Mouse (Mus musculus) hindbrain, postnatal 0 days (tissue): ENCODE results near the gene Tfap2b. TPM values are rescaled to one million over a fixed set of nuclear protein-coding genes. Genes with fewer than 3 reads are reported as not detected.

Source experiments
- ATAC-seq: fragments of 200-750 bp; cut with Nextera tagmentation; 2 replicates; pipeline ENCODE4 v1.8.0; 2017; ENCODE audit warnings: mild to moderate bottlenecking, moderate TSS enrichment, moderate library complexity
- DNase-seq: peaks from one replicate; pipeline ENCODE4 v3.0.0-alpha.2; 2015; ENCODE audit warnings: low spot score
- H3K27ac ChIP-seq: fragments of 300-500 bp; sonication (generic); 2 replicates; pipeline ENCODE4 v1.5.1; 2014; ENCODE audit warnings: mild to moderate bottlenecking
- H3K27me3 ChIP-seq: fragments of 300-500 bp; sonication (generic); 2 replicates; pipeline ENCODE4 v1.6.1; 2014; ENCODE audit warnings: low read length, mixed read lengths; ENCODE audit not compliant: insufficient read depth
- H3K36me3 ChIP-seq: fragments of 300-500 bp; sonication (generic); 2 replicates; pipeline ENCODE4 v1.6.1; 2014; ENCODE audit warnings: low read length, mixed read lengths; ENCODE audit not compliant: insufficient read depth
- H3K4me1 ChIP-seq: fragments of 300-500 bp; sonication (generic); 2 replicates; pipeline ENCODE4 v1.6.1; 2014; ENCODE audit warnings: antibody characterized with exemption, low read length, mixed read lengths; ENCODE audit not compliant: insufficient read depth
- H3K4me2 ChIP-seq: fragments of 300-500 bp; sonication (generic); 2 replicates; pipeline ENCODE4 v1.6.1; 2014; ENCODE audit warnings: low read depth, mild to moderate bottlenecking, low read length, moderate library complexity, mixed read lengths
- H3K4me3 ChIP-seq: fragments of 300-500 bp; sonication (generic); 2 replicates; pipeline ENCODE4 v1.5.1; 2014; ENCODE audit warnings: low read length
- H3K9ac ChIP-seq: fragments of 300-500 bp; sonication (generic); replicated peaks from 2 replicates; pipeline ENCODE4 v1.6.1; 2014; ENCODE audit warnings: mild to moderate bottlenecking, low read length, moderate library complexity, mixed read lengths
- H3K9me3 ChIP-seq: fragments of 300-500 bp; sonication (generic); 2 replicates; pipeline ENCODE4 v1.6.1; 2016; ENCODE audit warnings: low read length, mixed read lengths
- CTCF ChIP-seq: IDR thresholded peaks from 2 replicates; pipeline ENCODE4 v1.5.1; 2016; ENCODE audit warnings: antibody characterized with exemption, control low read depth, low read depth
- WGBS: fragments of 180-500 bp; shearing (Covaris S2); extraction: QIAGEN DNeasy Blood & Tissue Kit; methylation state at CpG from one replicate; pipeline ENCODE4 v1.1.7; 2014; 5-methylcytosine and 5-hydroxymethylcytosine counted together
- polyA plus RNA-seq: library from polyadenylated mRNA; unstranded; fragments of >200 nt; fragmentation: Nextera tagmentation; extraction: Ambion mirVana; gene quantifications from 2 replicates; pipeline ENCODE4 v1.2.1, GENCODE M21; 2015
- total RNA-seq: library from RNA; depleted of rRNA; stranded (reverse); fragments of >200 nt; gene quantifications from 2 replicates; pipeline ENCODE4 v1.2.3, GENCODE M21; 2014

The Tfap2b gene
- total and polyA plus RNA-seq, 2 experiments from 2014 or later: 36.5 to 48.7 TPM

DNA sequence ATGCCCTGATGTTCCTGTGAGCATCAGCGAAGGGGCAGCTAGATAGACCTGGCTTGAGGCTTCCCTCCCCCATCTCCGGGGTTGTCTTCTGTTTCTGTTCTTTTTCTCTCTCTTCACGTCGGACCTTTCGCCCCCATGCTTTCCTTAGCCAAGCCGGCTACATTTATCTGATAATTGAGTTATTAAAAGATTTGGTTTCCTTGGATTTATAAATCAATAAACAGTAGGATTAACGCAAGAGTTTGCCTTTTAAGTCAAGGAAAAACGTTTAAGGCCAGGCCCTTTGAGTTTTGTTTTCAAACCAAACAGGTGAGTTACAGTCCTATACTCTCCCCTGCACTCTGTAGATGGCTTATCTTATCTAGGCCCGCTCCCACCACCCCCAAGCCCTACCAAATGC lies 28.3 kb downstream of the Tfap2b start:
- TF ChIP-seq CTCF: no peak
- H3K36me3 ChIP-seq: no peaks in the 10 kb centered on the region
- H3K9me3 ChIP-seq: no peaks in the 10 kb centered on the region
- no peaks in the 10 kb centered on the region for H3K4me1 ChIP-seq
- no peak overlapping the region for H3K4me2 ChIP-seq
- DNase-seq (no peak), ATAC-seq (no peak)
- H3K4me3 ChIP-seq: no peak overlapping the region
- H3K9ac ChIP-seq: no peak overlapping the region
- H3K27ac ChIP-seq: no peak overlapping the region
- 17% methylated on average over 9 of the region's 9 CpGs for whole genome bisulfite sequencing
- H3K27me3 ChIP-seq: peaks cover 78% of the 10 kb centered on the region

DNA sequence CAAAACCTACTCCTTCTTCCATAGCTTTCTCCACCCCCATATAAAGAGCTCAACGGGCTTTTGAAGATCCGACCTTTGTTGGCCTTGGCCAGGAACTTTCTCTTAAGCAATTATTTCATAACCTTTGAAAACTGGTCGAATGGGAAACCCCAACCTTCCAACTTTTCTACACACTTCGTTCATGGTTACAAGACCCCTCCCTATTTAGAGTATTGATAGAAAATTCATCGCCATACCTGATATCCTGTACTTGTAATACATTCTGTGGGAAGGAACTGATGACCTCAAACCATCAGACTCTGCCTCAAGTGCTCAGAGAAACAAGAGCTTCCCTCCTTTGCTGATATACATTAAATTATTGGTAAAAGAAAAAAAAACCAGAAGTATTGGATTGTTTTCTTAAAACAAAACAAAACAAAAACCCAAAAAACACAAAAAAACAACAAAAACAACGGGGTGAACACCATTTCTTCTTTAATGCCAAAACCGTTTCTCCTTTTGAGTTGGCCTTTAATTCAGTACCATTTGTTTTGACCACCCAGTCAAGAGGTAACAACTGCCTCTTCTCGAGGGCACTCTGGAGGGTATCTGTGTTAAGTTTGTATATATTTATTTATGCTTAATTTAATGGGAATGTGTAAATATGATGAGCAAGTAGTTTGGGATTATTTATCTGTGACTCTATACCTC lies 29.2 kb downstream of the Tfap2b start:
- H3K9ac ChIP-seq: no peak overlapping the region
- H3K27me3 ChIP-seq: peaks cover 80% of the 10 kb centered on the region
- H3K4me1 ChIP-seq: no peaks in the 10 kb centered on the region
- no peak for ATAC-seq
- DNase-seq: no peak
- TF ChIP-seq CTCF: no peak
- no peak overlapping the region for H3K27ac ChIP-seq
- 10% methylated on average over 8 of the region's 8 CpGs for WGBS
- H3K4me2 ChIP-seq: no peak overlapping the region
- no peaks in the 10 kb centered on the region for H3K9me3 ChIP-seq
- H3K4me3 ChIP-seq: no peak overlapping the region
- no peaks in the 10 kb centered on the region for H3K36me3 ChIP-seq

DNA sequence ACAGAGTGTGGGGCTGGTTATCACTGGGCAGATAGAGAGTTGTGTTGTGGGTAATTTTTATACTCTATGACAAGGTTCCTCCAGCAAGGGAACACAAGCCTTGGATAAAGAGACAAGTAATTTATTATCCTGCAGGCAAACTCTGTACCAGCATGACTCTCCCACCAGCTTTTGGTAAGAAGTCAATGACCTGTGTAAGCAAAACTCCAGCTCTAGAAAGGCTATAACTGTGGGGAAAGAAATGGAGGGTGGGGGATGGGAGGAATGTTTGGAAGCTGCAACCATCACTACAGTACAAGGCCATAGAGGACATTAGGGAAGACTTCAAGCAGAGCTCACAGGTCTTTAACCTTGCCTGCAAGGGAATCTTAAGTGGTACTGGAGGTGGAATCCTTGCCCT lies 31.3 kb downstream of the Tfap2b start:
- H3K4me2 ChIP-seq: no peak overlapping the region
- H3K27me3 ChIP-seq: peaks cover 78% of the 10 kb centered on the region
- TF ChIP-seq CTCF: no peak
- ATAC-seq: no peak
- H3K4me1 ChIP-seq: no peaks in the 10 kb centered on the region
- no peaks in the 10 kb centered on the region for H3K9me3 ChIP-seq
- H3K36me3 ChIP-seq: no peaks in the 10 kb centered on the region
- H3K9ac ChIP-seq: no peak overlapping the region
- DNase-seq: no peak
- H3K27ac ChIP-seq: no peak overlapping the region
- no peak overlapping the region for H3K4me3 ChIP-seq

DNA sequence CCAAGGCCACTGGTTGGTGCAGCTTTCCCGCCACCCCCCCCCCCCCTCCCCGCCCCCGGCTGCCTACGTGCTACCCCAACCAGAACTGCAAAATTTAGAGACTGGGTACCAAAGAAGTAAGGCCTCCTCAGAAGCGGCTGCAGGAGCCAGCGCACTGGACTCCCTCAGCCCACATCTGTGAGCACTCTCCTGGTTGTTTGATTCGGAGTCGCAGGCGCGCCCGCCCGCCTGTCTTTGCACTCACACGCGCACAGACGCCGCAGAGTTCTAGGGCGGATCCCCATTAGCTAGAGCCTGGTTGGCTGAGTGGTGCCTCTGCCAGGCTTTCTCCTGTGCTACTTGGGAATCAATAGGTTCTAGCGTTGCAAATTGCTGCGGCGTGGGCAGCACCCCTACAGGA lies 32.6 kb downstream of the Tfap2b start:
- TF ChIP-seq CTCF: no peak
- peak overlapping the region; percentile 47 for H3K4me2 ChIP-seq
- H3K9ac ChIP-seq: no peak overlapping the region
- ATAC-seq: peak; percentile 59; the same call in 1 of the 2 replicates
- DNase-seq: peak; percentile 36
- no peak overlapping the region for H3K27ac ChIP-seq
- no peaks in the 10 kb centered on the region for H3K9me3 ChIP-seq
- peak overlapping the region; percentile 14; the same call in 1 of the 2 replicates for H3K4me3 ChIP-seq
- WGBS: under 1% methylated on average over 18 of the region's 20 CpGs
- peaks cover 68% of the 10 kb centered on the region for H3K27me3 ChIP-seq
- H3K4me1 ChIP-seq: no peaks in the 10 kb centered on the region
- no peaks in the 10 kb centered on the region for H3K36me3 ChIP-seq

- 15% methylated on average over 8 of the region's 8 CpGs for WGBS
- Histone ChIP-seq H3K4me1 (no peaks in the 10 kb centered on the region), H3K4me3 (no peak overlapping the region), H3K9ac (no peak overlapping the region), H3K27me3 (peaks cover 62% of the 10 kb centered on the region), H3K9me3 (no peaks in the 10 kb centered on the region), H3K4me2 (no peak overlapping the region), H3K36me3 (no peaks in the 10 kb centered on the region), H3K27ac (no peak overlapping the region)
- ATAC-seq (no peak), DNase-seq (no peak)
- no peak for TF ChIP-seq CTCF
Observed at GRCm38 (mm10) chr1:19242021-19242420, 33.3 kb downstream of the Tfap2b start.

- Histone ChIP-seq H3K9me3 (no peaks in the 10 kb centered on the region), H3K27me3 (peaks cover 35% of the 10 kb centered on the region), H3K4me2 (no peak overlapping the region), H3K9ac (no peak overlapping the region), H3K36me3 (no peaks in the 10 kb centered on the region), H3K27ac (no peak overlapping the region), H3K4me3 (no peak overlapping the region), H3K4me1 (no peaks in the 10 kb centered on the region)
- ATAC-seq (peak; percentile 74), DNase-seq (peak; percentile 55)
- TF ChIP-seq CTCF: no peak
- WGBS: 27% methylated on average over 4 of the region's 4 CpGs
Observed at GRCm38 (mm10) chr1:19245032-19245431, 36.3 kb downstream of the Tfap2b start.

- ATAC-seq: no peak
- Histone ChIP-seq H3K4me2 (no peak overlapping the region), H3K4me3 (no peak overlapping the region), H3K27me3 (no peaks in the 10 kb centered on the region), H3K4me1 (no peaks in the 10 kb centered on the region), H3K9ac (no peak overlapping the region), H3K27ac (no peak overlapping the region), H3K9me3 (no peaks in the 10 kb centered on the region), H3K36me3 (no peaks in the 10 kb centered on the region)
- no peak for TF ChIP-seq CTCF
- no peak for DNase-seq
- WGBS: 30% methylated on average over 6 of the region's 6 CpGs
Observed at GRCm38 (mm10) chr1:19251286-19251685, 42.6 kb downstream of the Tfap2b start.
